Comparison of ENCODE assay signal across 30 mouse cellular contexts in genomic region chr11:23297379-23297778, GRCm38 (mm10).
"Had no signal": no experiment of that assay in that cellular context is flagged by ENCODE, and none has a peak within 500 bp of the region (broad histone marks: within the 10 kb centered on the region; RNA-seq: fewer than 3 reads in every experiment).

No protein-coding gene starts in this region.

- H3K27ac ChIP-seq: left cerebral cortex, adult 2 months; limb, embryonic 10.5 days; limb, embryonic 12.5 days; limb, embryonic 13.5 days; limb, embryonic 15.5 days; liver, embryonic 12.5 days; liver, embryonic 14.5 days; liver, embryonic 15.5 days; macrophage; midbrain, embryonic 10.5 days; midbrain, embryonic 12.5 days; midbrain, embryonic 13.5 days; midbrain, embryonic 15.5 days had no signal

- ATAC-seq: liver, embryonic 12.5 days; liver, postnatal 0 days; lung, postnatal 0 days; midbrain, embryonic 13.5 days; midbrain, embryonic 15.5 days; midbrain, embryonic 16.5 days had no signal

- H3K9me3 ChIP-seq: limb, embryonic 10.5 days; limb, embryonic 12.5 days; limb, embryonic 13.5 days; limb, embryonic 15.5 days; liver, embryonic 12.5 days; liver, embryonic 15.5 days; lung, embryonic 15.5 days; megakaryocyte, embryonic 14.5 days; midbrain, embryonic 10.5 days; midbrain, embryonic 12.5 days; midbrain, embryonic 13.5 days; midbrain, embryonic 15.5 days had no signal

- DNase-seq: left cerebral cortex, postnatal 4 days; liver, postnatal 0 days; lung, adult 18-20 months; lung, adult 2 months; lung, embryonic 14.5 days; lung, postnatal 10 days; lung, postnatal 14 days; lung, postnatal 36 days; lung, postnatal 4 days; midbrain, embryonic 14.5 days had no signal

- H3K4me2 ChIP-seq: limb, embryonic 12.5 days; limb, embryonic 13.5 days; limb, embryonic 15.5 days; liver, embryonic 11.5 days; liver, embryonic 12.5 days; liver, embryonic 15.5 days; lung, embryonic 14.5 days; lung, embryonic 15.5 days; midbrain, embryonic 11.5 days; midbrain, embryonic 12.5 days; midbrain, embryonic 13.5 days; midbrain, embryonic 15.5 days had no signal

- H3K4me3 ChIP-seq: left cerebral cortex, adult 2 months; limb, embryonic 10.5 days; limb, embryonic 12.5 days; limb, embryonic 13.5 days; limb, embryonic 15.5 days; liver, embryonic 12.5 days; liver, embryonic 15.5 days; lung, embryonic 15.5 days; megakaryocyte, embryonic 14.5 days; midbrain, embryonic 10.5 days; midbrain, embryonic 12.5 days; midbrain, embryonic 13.5 days; midbrain, embryonic 15.5 days; myocyte had no signal

- H3K27me3 ChIP-seq: limb, embryonic 12.5 days; limb, embryonic 13.5 days; limb, embryonic 15.5 days; liver, embryonic 12.5 days; liver, embryonic 15.5 days; lung, embryonic 15.5 days; megakaryocyte, embryonic 14.5 days; midbrain, embryonic 12.5 days; midbrain, embryonic 13.5 days; midbrain, embryonic 15.5 days had no signal

- H3K4me1 ChIP-seq: limb, embryonic 10.5 days; limb, embryonic 12.5 days; limb, embryonic 13.5 days; limb, embryonic 15.5 days; liver, embryonic 15.5 days; lung, embryonic 15.5 days; midbrain, embryonic 10.5 days; midbrain, embryonic 12.5 days; midbrain, embryonic 13.5 days; midbrain, embryonic 15.5 days had no signal

- H3K9ac ChIP-seq: limb, embryonic 12.5 days; limb, embryonic 13.5 days; limb, embryonic 15.5 days; liver, embryonic 12.5 days; liver, embryonic 14.5 days; liver, embryonic 15.5 days; liver, postnatal 0 days; lung, embryonic 14.5 days; lung, embryonic 15.5 days; midbrain, embryonic 12.5 days; midbrain, embryonic 13.5 days; midbrain, embryonic 15.5 days had no signal
